Mouse (Mus musculus): ENCODE results near the gene Gm47289. TPM values are rescaled to one million over a fixed set of nuclear protein-coding genes. Genes with fewer than 3 reads are reported as not detected.

The Gm47289 gene
- polyA plus RNA-seq, 1 experiment from 2014 or later, result not detected

DNA sequence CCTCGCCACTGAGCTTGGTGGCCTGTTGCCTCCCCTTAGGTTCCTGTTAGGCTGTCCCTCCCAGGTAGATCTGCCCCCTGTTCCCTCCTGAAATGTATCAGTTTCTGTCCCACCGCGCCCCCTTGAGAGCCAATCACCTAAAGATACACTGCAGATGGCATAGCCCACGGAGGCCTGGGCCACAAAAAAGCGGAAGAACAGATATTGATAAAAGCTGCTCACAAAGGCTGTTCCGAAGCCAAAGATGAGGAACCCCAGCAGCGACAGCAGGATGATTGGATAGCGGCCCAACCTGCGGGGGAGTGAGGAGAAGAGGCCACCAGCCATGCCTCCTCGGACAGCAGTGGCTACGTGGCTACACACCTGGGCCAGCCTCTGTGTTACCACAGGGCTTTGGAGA is 20.3 kb downstream of the Gm47289 start:
- no peak for DNase-seq (ENCODE audit: low spot score)
- WGBS, result 85% methylated on average over 11 of the region's 11 CpGs
- ATAC-seq (replicated peaks; ENCODE audit: low FRiP score), result no peak
- Histone ChIP-seq H3K4me3 (ENCODE audit: low read depth, low read length) (no peak overlapping the region), H3K4me2 (ENCODE audit: low read depth, low read length, severe bottlenecking) (no peak overlapping the region), H3K36me3 (ENCODE audit: control insufficient read depth, insufficient read depth, low read length) (no peaks in the 10 kb centered on the region), H3K27me3 (ENCODE audit: control insufficient read depth, insufficient read depth, low read length) (no peaks in the 10 kb centered on the region), H3K4me1 (replicated peaks; ENCODE audit: control insufficient read depth, insufficient read depth, low read length) (no peaks in the 10 kb centered on the region), H3K27ac (ENCODE audit: low read depth, low read length) (no peak overlapping the region), H3K9me3 (ENCODE audit: control insufficient read depth, low read length) (no peaks in the 10 kb centered on the region), H3K9ac (ENCODE audit: low read length) (no peak overlapping the region)

DNA sequence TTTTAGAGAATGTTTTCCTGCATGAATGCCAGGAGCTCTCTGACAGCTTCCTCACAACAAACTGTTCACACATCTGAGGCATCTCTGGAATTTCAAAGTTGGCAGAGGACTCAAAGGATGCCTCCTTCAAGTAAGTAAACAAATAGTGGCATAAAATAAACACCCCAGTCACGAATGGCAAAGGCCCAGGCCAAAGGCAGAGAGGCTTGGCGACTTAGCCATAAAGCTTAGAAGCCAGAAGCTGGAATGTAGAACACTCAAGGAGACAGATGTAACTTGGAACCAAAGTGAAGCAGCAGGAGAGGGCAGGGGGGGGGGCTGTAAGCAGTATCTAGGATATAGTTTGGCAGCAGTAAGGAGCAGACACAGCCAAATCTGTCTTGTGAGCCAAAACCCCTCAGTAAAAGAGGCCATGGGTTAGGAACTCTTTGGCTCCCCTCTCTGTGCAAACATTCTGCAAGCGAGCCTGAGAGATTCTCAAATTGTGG is 22.3 kb downstream of the Gm47289 start:
- WGBS, result 71% methylated on average over 3 of the region's 3 CpGs
- ATAC-seq (replicated peaks; ENCODE audit: low FRiP score) (no peak), DNase-seq (ENCODE audit: low spot score) (no peak)

DNA sequence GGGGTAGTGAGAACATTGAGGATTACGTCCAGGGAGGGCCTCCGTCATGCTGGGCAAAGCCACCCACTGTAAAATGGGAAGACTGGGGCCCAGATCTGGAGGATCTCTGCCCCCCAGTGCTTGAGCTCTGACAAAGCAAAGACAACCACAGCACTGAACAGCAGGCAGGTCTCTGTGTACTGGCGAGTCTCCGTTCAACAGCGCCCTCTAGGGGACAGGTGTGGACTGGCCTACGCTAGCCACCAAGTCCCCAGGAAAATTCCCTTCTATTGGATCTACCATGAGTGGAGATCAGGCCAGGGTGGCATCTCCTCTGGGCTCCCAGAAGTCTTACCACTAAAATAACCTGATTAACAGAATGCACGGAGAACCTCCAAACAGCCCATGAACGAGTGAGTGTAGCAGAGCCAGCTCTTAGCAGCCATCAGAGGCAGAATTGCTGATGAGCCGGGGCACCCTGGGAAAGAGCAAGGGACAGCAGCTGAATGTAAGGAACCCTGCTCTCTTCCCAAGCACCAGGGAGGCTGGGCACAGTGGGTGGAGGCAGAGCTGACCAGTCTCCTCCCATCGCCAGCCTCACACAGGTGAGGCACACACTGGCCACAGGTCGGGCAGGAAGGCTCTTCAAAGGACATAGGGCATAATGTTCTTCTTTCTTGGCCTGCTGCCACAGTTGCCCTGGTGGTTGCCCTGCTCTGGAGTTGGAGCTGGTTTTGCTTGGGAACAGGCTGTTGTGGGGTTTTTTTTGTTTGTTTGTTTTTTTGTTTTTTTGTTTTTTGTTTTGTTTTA is 33.4 kb downstream of the Gm47289 start:
- H3K27me3 ChIP-seq (ENCODE audit: control insufficient read depth, insufficient read depth, low read length), result no peaks in the 10 kb centered on the region
- H3K4me1 ChIP-seq (replicated peaks; ENCODE audit: control insufficient read depth, insufficient read depth, low read length), result no peaks in the 10 kb centered on the region
- no peak for ATAC-seq (replicated peaks; ENCODE audit: low FRiP score)
- H3K36me3 ChIP-seq (ENCODE audit: control insufficient read depth, insufficient read depth, low read length), result no peaks in the 10 kb centered on the region
- no peak overlapping the region for H3K27ac ChIP-seq (ENCODE audit: low read depth, low read length)
- DNase-seq (ENCODE audit: low spot score), result peak; percentile 66
- H3K9ac ChIP-seq (ENCODE audit: low read length), result no peak overlapping the region
- no peaks in the 10 kb centered on the region for H3K9me3 ChIP-seq (ENCODE audit: control insufficient read depth, low read length)
- 33% methylated on average over 11 of the region's 11 CpGs for WGBS
- H3K4me3 ChIP-seq (ENCODE audit: low read depth, low read length), result no peak overlapping the region
- H3K4me2 ChIP-seq (ENCODE audit: low read depth, low read length, severe bottlenecking), result no peak overlapping the region

More for the DNA sequence above, 22.3 kb downstream of the Gm47289 start:
- Histone ChIP-seq H3K27me3 (ENCODE audit: control insufficient read depth, insufficient read depth, low read length) (no peaks in the 10 kb centered on the region), H3K36me3 (ENCODE audit: control insufficient read depth, insufficient read depth, low read length) (no peaks in the 10 kb centered on the region), H3K9me3 (ENCODE audit: control insufficient read depth, low read length) (no peaks in the 10 kb centered on the region), H3K4me3 (ENCODE audit: low read depth, low read length) (no peak overlapping the region), H3K27ac (ENCODE audit: low read depth, low read length) (no peak overlapping the region), H3K9ac (ENCODE audit: low read length) (no peak overlapping the region), H3K4me2 (ENCODE audit: low read depth, low read length, severe bottlenecking) (no peak overlapping the region), H3K4me1 (replicated peaks; ENCODE audit: control insufficient read depth, insufficient read depth, low read length) (no peaks in the 10 kb centered on the region)

DNA sequence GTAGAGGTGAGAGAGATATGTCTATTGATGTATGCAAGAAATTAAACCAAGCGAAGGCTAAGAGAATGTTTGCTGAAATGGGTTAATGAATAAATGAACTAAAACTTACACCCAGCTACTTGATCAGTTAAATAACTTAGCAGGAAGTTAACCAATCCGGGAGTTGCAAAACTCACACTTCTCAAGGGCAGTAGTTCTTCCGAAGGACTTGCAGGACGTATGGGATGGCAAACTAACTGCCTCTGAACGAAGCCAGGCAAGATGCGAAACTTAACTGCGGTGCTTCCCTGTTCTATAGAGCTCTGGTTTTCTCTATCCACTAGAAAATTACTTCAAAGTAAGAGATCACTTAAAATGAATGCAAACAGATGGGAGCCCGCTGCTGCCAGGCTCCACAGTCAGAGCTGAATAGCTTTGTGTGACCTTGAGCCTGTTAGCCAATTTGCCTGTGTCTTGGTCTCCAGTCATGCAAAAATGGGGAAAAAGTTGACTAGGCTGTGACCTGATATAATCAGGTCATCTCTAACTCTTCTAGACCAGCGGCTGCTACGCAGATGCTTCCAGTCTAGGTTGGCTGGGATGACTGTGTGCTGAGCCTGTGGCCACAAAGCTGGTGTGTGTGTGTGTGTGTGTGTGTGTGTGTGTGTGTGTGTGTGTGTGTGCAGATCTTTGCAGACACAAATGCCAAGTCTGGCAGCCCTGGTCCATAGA is 40.3 kb downstream of the Gm47289 start:
- 87% methylated on average over 10 of the region's 10 CpGs for WGBS
- no peak overlapping the region for H3K4me3 ChIP-seq (ENCODE audit: low read depth, low read length)

DNA sequence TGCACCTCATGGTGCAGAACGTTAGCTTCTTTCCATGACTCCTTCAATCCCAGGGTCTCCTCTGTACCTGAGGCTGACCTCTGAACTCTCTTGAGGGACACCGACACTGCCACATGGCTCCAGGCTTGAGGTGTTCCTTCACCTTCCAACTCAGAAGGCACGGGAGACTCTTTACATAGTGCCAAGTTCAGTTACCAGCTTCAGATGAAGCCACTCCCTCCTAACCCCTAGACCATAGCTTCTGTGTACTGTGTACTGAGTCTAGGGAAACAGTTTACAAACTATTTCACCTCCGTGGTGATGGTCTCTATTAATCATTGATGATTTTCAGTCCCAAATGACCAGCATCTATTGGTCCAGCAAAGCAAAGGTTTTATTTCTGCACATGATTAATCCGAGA is 42.7 kb downstream of the Gm47289 start:
- H3K9me3 ChIP-seq (ENCODE audit: control insufficient read depth, low read length), result no peaks in the 10 kb centered on the region; the same call in 1 of the 2 replicates
- no peak overlapping the region for H3K4me2 ChIP-seq (ENCODE audit: low read depth, low read length, severe bottlenecking)
- H3K27me3 ChIP-seq (ENCODE audit: control insufficient read depth, insufficient read depth, low read length), result no peaks in the 10 kb centered on the region
- ATAC-seq (replicated peaks; ENCODE audit: low FRiP score) (no peak), DNase-seq (ENCODE audit: low spot score) (no peak)
- no peaks in the 10 kb centered on the region for H3K4me1 ChIP-seq (replicated peaks; ENCODE audit: control insufficient read depth, insufficient read depth, low read length)
- no peaks in the 10 kb centered on the region for H3K36me3 ChIP-seq (ENCODE audit: control insufficient read depth, insufficient read depth, low read length)
- H3K27ac ChIP-seq (ENCODE audit: low read depth, low read length), result no peak overlapping the region
- WGBS, result 92% methylated on average over 5 of the region's 5 CpGs
- no peak overlapping the region for H3K4me3 ChIP-seq (ENCODE audit: low read depth, low read length)
- no peak overlapping the region for H3K9ac ChIP-seq (ENCODE audit: low read length)

More for the DNA sequence above, 40.3 kb downstream of the Gm47289 start:
- H3K27me3 ChIP-seq (ENCODE audit: control insufficient read depth, insufficient read depth, low read length), result no peaks in the 10 kb centered on the region
- H3K4me2 ChIP-seq (ENCODE audit: low read depth, low read length, severe bottlenecking), result no peak overlapping the region
- H3K9ac ChIP-seq (ENCODE audit: low read length), result no peak overlapping the region
- H3K36me3 ChIP-seq (ENCODE audit: control insufficient read depth, insufficient read depth, low read length), result no peaks in the 10 kb centered on the region
- ATAC-seq (replicated peaks; ENCODE audit: low FRiP score) (no peak), DNase-seq (ENCODE audit: low spot score) (no peak)
- no peaks in the 10 kb centered on the region; the same call in 1 of the 2 replicates for H3K9me3 ChIP-seq (ENCODE audit: control insufficient read depth, low read length)
- H3K4me1 ChIP-seq (replicated peaks; ENCODE audit: control insufficient read depth, insufficient read depth, low read length), result no peaks in the 10 kb centered on the region
- no peak overlapping the region for H3K27ac ChIP-seq (ENCODE audit: low read depth, low read length)

DNA sequence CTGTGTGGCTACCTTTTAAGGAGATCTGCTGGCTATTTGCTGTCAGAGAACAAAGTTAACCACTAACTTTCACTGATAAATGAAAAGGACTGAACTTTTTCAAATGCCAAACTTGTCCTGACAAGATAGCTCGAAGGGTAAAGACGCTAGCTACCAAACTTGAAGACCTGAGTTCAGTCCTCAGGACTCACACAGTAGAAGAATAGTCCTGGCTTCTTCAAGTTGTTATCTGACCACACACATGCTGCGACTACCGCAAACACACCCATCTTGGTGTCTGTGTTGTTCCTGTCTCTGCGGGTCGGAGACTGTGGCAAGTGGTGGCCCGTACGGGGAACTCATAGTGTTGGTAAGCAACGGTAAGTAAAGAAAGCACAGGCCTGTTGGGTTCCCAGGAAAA is 44.7 kb downstream of the Gm47289 start:
- WGBS, result 98% methylated on average over 9 of the region's 9 CpGs
- Histone ChIP-seq H3K4me3 (ENCODE audit: low read depth, low read length) (no peak overlapping the region), H3K27ac (ENCODE audit: low read depth, low read length) (no peak overlapping the region), H3K4me1 (replicated peaks; ENCODE audit: control insufficient read depth, insufficient read depth, low read length) (no peaks in the 10 kb centered on the region), H3K4me2 (ENCODE audit: low read depth, low read length, severe bottlenecking) (no peak overlapping the region), H3K9ac (ENCODE audit: low read length) (no peak overlapping the region), H3K9me3 (ENCODE audit: control insufficient read depth, low read length) (no peaks in the 10 kb centered on the region; the same call in 1 of the 2 replicates), H3K27me3 (ENCODE audit: control insufficient read depth, insufficient read depth, low read length) (no peaks in the 10 kb centered on the region), H3K36me3 (ENCODE audit: control insufficient read depth, insufficient read depth, low read length) (no peaks in the 10 kb centered on the region)
- ATAC-seq (replicated peaks; ENCODE audit: low FRiP score) (no peak), DNase-seq (ENCODE audit: low spot score) (no peak)

DNA sequence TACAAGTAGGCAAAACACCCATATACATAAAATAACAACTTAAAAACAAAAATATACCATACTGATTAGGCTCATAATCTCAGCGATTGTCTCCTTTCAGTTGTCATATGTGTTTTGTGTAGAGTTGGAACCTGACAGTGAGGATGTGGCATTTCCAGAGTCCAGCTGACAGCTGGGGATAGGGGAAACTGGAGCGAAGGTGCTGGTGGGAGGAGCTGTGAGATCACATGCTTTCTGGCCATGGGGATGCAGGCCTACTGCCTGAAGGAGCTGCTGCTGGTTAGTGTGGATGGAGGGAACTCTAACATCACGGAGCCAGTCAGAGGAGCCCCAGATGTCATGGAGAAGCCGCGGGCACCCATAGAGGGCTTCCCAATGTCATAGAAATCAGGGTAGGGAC is 46.8 kb downstream of the Gm47289 start:
- H3K9ac ChIP-seq (ENCODE audit: low read length), result no peak overlapping the region
- no peaks in the 10 kb centered on the region for H3K4me1 ChIP-seq (replicated peaks; ENCODE audit: control insufficient read depth, insufficient read depth, low read length)
- ATAC-seq (replicated peaks; ENCODE audit: low FRiP score) (no peak), DNase-seq (ENCODE audit: low spot score) (no peak)
- H3K4me3 ChIP-seq (ENCODE audit: low read depth, low read length), result no peak overlapping the region
- no peaks in the 10 kb centered on the region for H3K27me3 ChIP-seq (ENCODE audit: control insufficient read depth, insufficient read depth, low read length)
- no peaks in the 10 kb centered on the region for H3K36me3 ChIP-seq (ENCODE audit: control insufficient read depth, insufficient read depth, low read length)
- H3K4me2 ChIP-seq (ENCODE audit: low read depth, low read length, severe bottlenecking), result no peak overlapping the region
- no peaks in the 10 kb centered on the region; the same call in 1 of the 2 replicates for H3K9me3 ChIP-seq (ENCODE audit: control insufficient read depth, low read length)
- 93% methylated on average over 5 of the region's 5 CpGs for WGBS
- no peak overlapping the region for H3K27ac ChIP-seq (ENCODE audit: low read depth, low read length)

DNA sequence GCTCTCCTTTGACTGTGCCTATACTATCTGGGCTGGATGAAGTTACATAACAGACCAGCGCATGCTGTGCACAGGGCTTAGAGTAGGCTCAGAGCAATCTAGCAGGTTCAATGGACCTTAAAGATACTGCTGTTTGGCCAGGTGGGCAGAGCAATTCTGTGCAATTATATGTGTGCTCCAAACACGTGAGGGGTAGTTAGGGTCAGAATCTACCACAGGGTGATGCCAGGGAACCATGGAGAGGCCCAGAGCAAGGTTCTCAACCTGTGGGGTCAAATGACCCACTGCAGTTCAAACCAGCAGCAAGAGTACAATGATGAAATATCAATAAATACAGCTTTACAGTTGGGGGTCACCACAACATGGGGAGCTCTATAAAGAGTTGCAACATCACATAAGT is 47.7 kb downstream of the Gm47289 start:
- ATAC-seq (replicated peaks; ENCODE audit: low FRiP score) (no peak), DNase-seq (ENCODE audit: low spot score) (no peak)
- no peak overlapping the region for H3K4me2 ChIP-seq (ENCODE audit: low read depth, low read length, severe bottlenecking)
- no peak overlapping the region for H3K9ac ChIP-seq (ENCODE audit: low read length)
- H3K9me3 ChIP-seq (ENCODE audit: control insufficient read depth, low read length), result no peaks in the 10 kb centered on the region; the same call in 1 of the 2 replicates
- H3K36me3 ChIP-seq (ENCODE audit: control insufficient read depth, insufficient read depth, low read length), result no peaks in the 10 kb centered on the region
- H3K4me1 ChIP-seq (replicated peaks; ENCODE audit: control insufficient read depth, insufficient read depth, low read length), result no peaks in the 10 kb centered on the region
- H3K27ac ChIP-seq (ENCODE audit: low read depth, low read length), result no peak overlapping the region
- WGBS, result 76% methylated on average over 2 of the region's 2 CpGs
- H3K27me3 ChIP-seq (ENCODE audit: control insufficient read depth, insufficient read depth, low read length), result no peaks in the 10 kb centered on the region
- H3K4me3 ChIP-seq (ENCODE audit: low read depth, low read length), result no peak overlapping the region
